Mouse (Mus musculus) bone marrow, adult 2 months (tissue): ENCODE results near the gene Nr2c1.

Experiments
- CTCF ChIP-seq: fragments of 200-500 bp; IDR thresholded peaks from 2 replicates; pipeline ENCODE4 v1.5.1; 2011; ENCODE audit warnings: low read length, control low read depth; ENCODE audit not compliant: control insufficient read depth, insufficient read depth
- POLR2A ChIP-seq: fragments of 200-500 bp; IDR thresholded peaks from 2 replicates; pipeline ENCODE4 v1.6.1; 2011; ENCODE audit warnings: low read depth, mild to moderate bottlenecking, control low read depth, low read length, borderline replicate concordance; ENCODE audit not compliant: control insufficient read depth

- TF ChIP-seq CTCF (no peak), POLR2A (no peak)
Measured at GRCm38 (mm10) chr10:94108791-94109190, 39.0 kb upstream of the Nr2c1 start.
